Mouse (Mus musculus): ENCODE measurements around the gene Slc35d3. TPM values are rescaled to one million over a fixed set of nuclear protein-coding genes. Genes with fewer than 3 reads are reported as not detected.

Slc35d3 gene
- polyA plus RNA-seq, 1 experiment from 2014 or later, result 0.69 TPM

- H3K9me3 ChIP-seq, result no peaks in the 10 kb centered on the region
- ATAC-seq (ENCODE audit: insufficient number of reproducible peaks, insufficient read depth, low FRiP score, low TSS enrichment, low read depth), result no peak
- WGBS, result 94% methylated on average over 6 of the region's 6 CpGs
- H3K27me3 ChIP-seq, result no peaks in the 10 kb centered on the region
- no peak overlapping the region for H3K9ac ChIP-seq (replicated peaks)
- H3K27ac ChIP-seq, result no peak overlapping the region
- H3K36me3 ChIP-seq, result no peaks in the 10 kb centered on the region
- H3K4me1 ChIP-seq (replicated peaks), result no peaks in the 10 kb centered on the region
- no peak overlapping the region for H3K4me2 ChIP-seq
- H3K4me3 ChIP-seq (replicated peaks), result no peak overlapping the region
These were observed 17.0 kb downstream of the Slc35d3 start for GRCm38 (mm10) chr10:19834222-19834621.

GRCm38 (mm10) chr10:19831072-19831849 lies 20.0 kb downstream of the Slc35d3 start:
- Histone ChIP-seq H3K4me1 (replicated peaks) (peaks cover 3% of the 10 kb centered on the region; the same call in 1 of the 2 replicates), H3K9me3 (no peaks in the 10 kb centered on the region), H3K4me2 (no peak overlapping the region), H3K27ac (no peak overlapping the region), H3K4me3 (replicated peaks) (no peak overlapping the region), H3K9ac (replicated peaks) (no peak overlapping the region), H3K36me3 (no peaks in the 10 kb centered on the region), H3K27me3 (no peaks in the 10 kb centered on the region; the same call in 1 of the 2 replicates)
- 83% methylated on average over 5 of the region's 5 CpGs for WGBS
- no peak for ATAC-seq (ENCODE audit: insufficient number of reproducible peaks, insufficient read depth, low FRiP score, low TSS enrichment, low read depth)

GRCm38 (mm10) chr10:19820986-19821385 lies 30.3 kb downstream of the Slc35d3 start:
- 63% methylated on average over 3 of the region's 3 CpGs for WGBS
- no peak overlapping the region for H3K4me3 ChIP-seq (replicated peaks)
- H3K4me2 ChIP-seq, result no peak overlapping the region
- H3K27me3 ChIP-seq, result no peaks in the 10 kb centered on the region; the same call in 1 of the 2 replicates
- H3K4me1 ChIP-seq (replicated peaks), result no peaks in the 10 kb centered on the region
- no peaks in the 10 kb centered on the region for H3K9me3 ChIP-seq
- no peak overlapping the region for H3K9ac ChIP-seq (replicated peaks)
- ATAC-seq (ENCODE audit: insufficient number of reproducible peaks, insufficient read depth, low FRiP score, low TSS enrichment, low read depth), result no peak
- H3K36me3 ChIP-seq, result no peaks in the 10 kb centered on the region
- H3K27ac ChIP-seq, result no peak overlapping the region

GRCm38 (mm10) chr10:19818723-19819355 lies 32.4 kb downstream of the Slc35d3 start:
- no peak overlapping the region for H3K4me3 ChIP-seq (replicated peaks)
- H3K9me3 ChIP-seq, result no peaks in the 10 kb centered on the region
- no peak overlapping the region for H3K9ac ChIP-seq (replicated peaks)
- no peaks in the 10 kb centered on the region for H3K4me1 ChIP-seq (replicated peaks)
- peaks cover 4% of the 10 kb centered on the region; the same call in 1 of the 2 replicates for H3K27me3 ChIP-seq
- H3K4me2 ChIP-seq, result no peak overlapping the region
- 52% methylated on average over 16 of the region's 16 CpGs for WGBS
- no peaks in the 10 kb centered on the region for H3K36me3 ChIP-seq
- no peak for ATAC-seq (ENCODE audit: insufficient number of reproducible peaks, insufficient read depth, low FRiP score, low TSS enrichment, low read depth)
- no peak overlapping the region for H3K27ac ChIP-seq

GRCm38 (mm10) chr10:19815371-19815770 lies 35.9 kb downstream of the Slc35d3 start:
- H3K27me3 ChIP-seq, result peaks cover 4% of the 10 kb centered on the region
- no peak overlapping the region for H3K27ac ChIP-seq
- no peaks in the 10 kb centered on the region for H3K36me3 ChIP-seq
- 13% methylated on average over 8 of the region's 8 CpGs for WGBS
- H3K4me3 ChIP-seq (replicated peaks), result no peak overlapping the region
- H3K9me3 ChIP-seq, result no peaks in the 10 kb centered on the region
- H3K4me1 ChIP-seq (replicated peaks), result no peaks in the 10 kb centered on the region
- H3K9ac ChIP-seq (replicated peaks), result no peak overlapping the region
- ATAC-seq (ENCODE audit: insufficient number of reproducible peaks, insufficient read depth, low FRiP score, low TSS enrichment, low read depth), result no peak
- H3K4me2 ChIP-seq, result no peak overlapping the region

DNA sequence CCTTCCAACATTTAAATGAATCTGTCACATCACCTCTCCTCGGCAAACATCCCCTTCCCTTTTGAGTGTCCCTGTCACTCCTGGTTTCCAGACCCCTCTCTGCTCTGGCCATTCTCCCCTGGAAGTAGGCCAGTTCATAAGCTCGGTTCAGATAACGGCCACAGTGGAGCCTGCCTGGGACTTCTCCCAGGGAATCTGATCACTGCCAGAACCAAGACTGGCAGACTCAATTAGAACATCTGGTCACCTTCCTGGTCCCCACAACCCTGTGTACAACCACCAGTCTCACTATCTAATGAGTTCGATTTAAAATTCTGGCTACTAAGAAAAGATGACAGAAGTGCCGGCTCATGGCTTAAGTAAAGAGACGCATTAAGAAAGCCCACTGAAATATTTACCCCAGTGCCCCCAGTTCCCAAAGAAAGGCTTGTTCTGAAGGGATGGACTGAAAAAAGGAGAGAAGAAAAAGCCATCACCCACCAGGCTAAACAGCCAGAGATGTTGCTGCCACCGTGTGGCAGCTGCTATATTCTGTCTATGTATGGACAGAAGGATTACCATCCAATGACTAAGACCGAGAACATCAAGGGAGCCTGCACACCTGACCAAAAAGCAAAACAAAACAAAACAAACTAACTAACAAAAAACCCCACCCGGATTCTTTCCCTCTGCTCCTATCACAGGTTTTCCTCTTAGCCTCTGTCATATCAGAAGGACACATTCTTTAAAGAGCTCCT lies 39.7 kb downstream of the Slc35d3 start:
- ATAC-seq (ENCODE audit: insufficient number of reproducible peaks, insufficient read depth, low FRiP score, low TSS enrichment, low read depth), result no peak
- no peak overlapping the region for H3K4me3 ChIP-seq (replicated peaks)
- no peak overlapping the region for H3K27ac ChIP-seq
- H3K27me3 ChIP-seq, result peaks cover 4% of the 10 kb centered on the region
- WGBS, result 56% methylated on average over 9 of the region's 9 CpGs
- no peak overlapping the region for H3K9ac ChIP-seq (replicated peaks)
- H3K4me1 ChIP-seq (replicated peaks), result no peaks in the 10 kb centered on the region
- no peak overlapping the region for H3K4me2 ChIP-seq
- H3K36me3 ChIP-seq, result no peaks in the 10 kb centered on the region
- no peaks in the 10 kb centered on the region for H3K9me3 ChIP-seq

GRCm38 (mm10) chr10:19804763-19805162 lies 46.5 kb downstream of the Slc35d3 start:
- ATAC-seq (ENCODE audit: insufficient number of reproducible peaks, insufficient read depth, low FRiP score, low TSS enrichment, low read depth), result no peak

GRCm38 (mm10) chr10:19802958-19803357 lies 48.3 kb downstream of the Slc35d3 start:
- Histone ChIP-seq H3K36me3 (no peaks in the 10 kb centered on the region), H3K4me3 (replicated peaks) (no peak overlapping the region), H3K27ac (no peak overlapping the region), H3K9me3 (peaks cover 3% of the 10 kb centered on the region; the same call in 1 of the 2 replicates), H3K4me2 (no peak overlapping the region), H3K9ac (replicated peaks) (no peak overlapping the region), H3K27me3 (no peaks in the 10 kb centered on the region), H3K4me1 (replicated peaks) (no peaks in the 10 kb centered on the region)
- ATAC-seq (ENCODE audit: insufficient number of reproducible peaks, insufficient read depth, low FRiP score, low TSS enrichment, low read depth), result no peak
- 84% methylated on average over 7 of the region's 7 CpGs for WGBS

More at GRCm38 (mm10) chr10:19804763-19805162, 46.5 kb downstream of the Slc35d3 start:
- Histone ChIP-seq H3K4me3 (replicated peaks) (no peak overlapping the region), H3K27ac (no peak overlapping the region), H3K36me3 (no peaks in the 10 kb centered on the region), H3K9me3 (no peaks in the 10 kb centered on the region), H3K4me2 (no peak overlapping the region), H3K27me3 (no peaks in the 10 kb centered on the region), H3K4me1 (replicated peaks) (no peaks in the 10 kb centered on the region), H3K9ac (replicated peaks) (no peak overlapping the region)
- WGBS, result 83% methylated on average over 7 of the region's 7 CpGs

Other genes starting within 250 kb of the Slc35d3 start
- not detected in 2 replicates for gene Il22ra2, start 229.5 kb downstream of the Slc35d3 start, polyA plus RNA-seq (2016; fragmentation: Nextera tagmentation; extraction: Ambion mirVana)
- 0.10 and 0.19 TPM in 2 replicates for gene Il20ra, start 138.9 kb downstream of the Slc35d3 start, polyA plus RNA-seq (2016; fragmentation: Nextera tagmentation; extraction: Ambion mirVana)
- gene Pex7, start 56.2 kb upstream of the Slc35d3 start, polyA plus RNA-seq (2016; fragmentation: Nextera tagmentation; extraction: Ambion mirVana), result 20.8 and 21.2 TPM in 2 replicates
- 1.2 and 1.4 TPM in 2 replicates for gene Map3k5, start 83.0 kb upstream of the Slc35d3 start, polyA plus RNA-seq (2016; fragmentation: Nextera tagmentation; extraction: Ambion mirVana)

All from limb, embryonic 12.5 days (tissue).